Mouse (Mus musculus) forebrain, embryonic 10.5 days (tissue): ENCODE measurements at regions not wholly inside any gene's neighbourhood (a gene's known extent, or its start where the extent isn't known, plus 50 kb on each side); places are given as distances from the start of the nearest gene placed in this dataset.
A peak's percentile ranks its signal among the peaks of the same experiment; 100 is the strongest.

Source experiments
- DNase-seq: peaks from one replicate; pipeline ENCODE4 v3.0.0-alpha.2; 2017; ENCODE audit warnings: low spot score; ENCODE audit errors: extremely low spot score
- H3K27ac ChIP-seq: fragments of 300-500 bp; sonication (generic); 2 replicates; pipeline ENCODE4 v1.5.1; 2016; ENCODE audit warnings: mild to moderate bottlenecking
- H3K27me3 ChIP-seq: fragments of 300-500 bp; sonication (generic); 2 replicates; pipeline ENCODE4 v1.6.1; 2016; ENCODE audit warnings: mild to moderate bottlenecking; ENCODE audit not compliant: poor library complexity, severe bottlenecking
- H3K36me3 ChIP-seq: fragments of 300-500 bp; sonication (generic); replicated peaks from 2 replicates; pipeline ENCODE4 v1.6.1; 2016; ENCODE audit warnings: mild to moderate bottlenecking, moderate library complexity
- H3K4me1 ChIP-seq: fragments of 300-500 bp; sonication (generic); 2 replicates; pipeline ENCODE4 v1.6.1; 2016
- H3K4me3 ChIP-seq: fragments of 300-500 bp; sonication (generic); 2 replicates; pipeline ENCODE4 v1.5.1; 2016; ENCODE audit warnings: mild to moderate bottlenecking, moderate library complexity
- H3K9me3 ChIP-seq: fragments of 300-500 bp; sonication (generic); 2 replicates; pipeline ENCODE4 v1.6.1; 2016; ENCODE audit warnings: mild to moderate bottlenecking, moderate library complexity
- WGBS: fragments of 180-500 bp; shearing (Covaris S2); methylation state at CpG from one replicate; pipeline ENCODE4 v1.1.7; 2016; 5-methylcytosine and 5-hydroxymethylcytosine counted together

GRCm38 (mm10) chr12:58901931-58902330 is 109.9 kb downstream of the Sec23a start:
- Histone ChIP-seq H3K9me3 (no peaks in the 10 kb centered on the region), H3K4me1 (no peaks in the 10 kb centered on the region), H3K27me3 (no peaks in the 10 kb centered on the region), H3K36me3 (no peaks in the 10 kb centered on the region), H3K27ac (no peak overlapping the region), H3K4me3 (no peak overlapping the region)
- DNase-seq, result no peak
- 89% methylated on average over 3 of the region's 3 CpGs for WGBS

GRCm38 (mm10) chr12:58875808-58876207 is 136.0 kb downstream of the Sec23a start:
- WGBS, result 93% methylated on average over 2 of the region's 2 CpGs
- Histone ChIP-seq H3K36me3 (no peaks in the 10 kb centered on the region), H3K4me1 (peaks cover 8% of the 10 kb centered on the region), H3K27me3 (no peaks in the 10 kb centered on the region), H3K9me3 (no peaks in the 10 kb centered on the region), H3K27ac (no peak overlapping the region), H3K4me3 (no peak overlapping the region)
- DNase-seq, result no peak

DNA sequence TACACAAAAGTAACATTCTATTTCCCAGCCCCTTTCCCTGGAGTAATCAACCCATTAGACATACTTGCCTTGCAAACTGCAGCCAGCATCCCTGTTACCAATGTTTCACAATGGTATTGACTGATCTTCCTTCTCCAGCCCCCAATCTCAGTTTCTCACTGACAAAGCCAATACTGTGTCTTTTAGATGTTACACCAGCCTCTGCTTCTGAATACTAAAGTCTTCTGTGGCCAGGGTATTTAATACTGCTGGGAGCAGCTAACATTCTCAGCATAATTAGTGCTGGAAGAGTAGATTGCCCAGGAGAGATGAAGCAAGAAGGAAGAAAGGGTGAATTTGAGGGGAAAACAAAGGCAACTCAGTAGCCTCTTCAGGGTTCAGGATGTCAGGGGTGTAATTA is 139.4 kb downstream of the Sec23a start:
- Histone ChIP-seq H3K9me3 (no peaks in the 10 kb centered on the region), H3K4me1 (peaks cover 8% of the 10 kb centered on the region), H3K27me3 (no peaks in the 10 kb centered on the region), H3K36me3 (no peaks in the 10 kb centered on the region), H3K4me3 (no peak overlapping the region), H3K27ac (no peak overlapping the region)
- DNase-seq, result no peak

GRCm38 (mm10) chr12:58856498-58856897 is 155.3 kb downstream of the Sec23a start:
- no peak for DNase-seq
- no peaks in the 10 kb centered on the region for H3K27me3 ChIP-seq
- 84% methylated on average over 2 of the region's 2 CpGs for WGBS

GRCm38 (mm10) chr12:58851677-58852385 is 160.0 kb downstream of the Sec23a start:
- DNase-seq, result no peak
- Histone ChIP-seq H3K36me3 (no peaks in the 10 kb centered on the region), H3K27ac (no peak overlapping the region), H3K4me1 (no peaks in the 10 kb centered on the region), H3K4me3 (no peak overlapping the region), H3K9me3 (no peaks in the 10 kb centered on the region), H3K27me3 (no peaks in the 10 kb centered on the region)
- 85% methylated on average over 6 of the region's 6 CpGs for WGBS

More at GRCm38 (mm10) chr12:58856498-58856897, 155.3 kb downstream of the Sec23a start:
- H3K4me3 ChIP-seq, result no peak overlapping the region
- no peak overlapping the region for H3K27ac ChIP-seq
- no peaks in the 10 kb centered on the region for H3K9me3 ChIP-seq
- H3K36me3 ChIP-seq, result no peaks in the 10 kb centered on the region
- no peaks in the 10 kb centered on the region for H3K4me1 ChIP-seq

DNA sequence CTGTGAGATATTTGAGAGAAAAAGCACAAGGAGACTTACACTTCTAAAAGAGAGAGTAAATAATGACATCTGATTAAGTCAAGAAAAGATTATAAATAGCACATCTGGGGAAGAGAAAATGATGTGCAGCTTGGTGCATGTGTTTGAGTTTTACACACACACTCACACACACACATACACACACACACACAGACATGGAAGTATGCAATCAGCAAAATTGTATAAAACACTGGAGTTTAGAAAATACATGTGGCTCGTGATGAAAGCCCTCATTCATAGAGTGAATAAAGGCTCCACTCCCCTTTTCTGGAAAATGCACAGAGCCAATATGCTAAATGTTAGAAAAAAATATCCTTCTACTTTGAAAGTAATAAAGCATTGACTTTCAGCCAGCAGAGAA is 182.2 kb downstream of the Sec23a start:
- no peaks in the 10 kb centered on the region for H3K9me3 ChIP-seq
- DNase-seq, result no peak
- no peak overlapping the region for H3K4me3 ChIP-seq
- no peak overlapping the region for H3K27ac ChIP-seq
- H3K4me1 ChIP-seq, result no peaks in the 10 kb centered on the region
- H3K36me3 ChIP-seq, result no peaks in the 10 kb centered on the region
- 76% methylated on average over 1 of the region's 1 CpGs for WGBS
- H3K27me3 ChIP-seq, result no peaks in the 10 kb centered on the region

DNA sequence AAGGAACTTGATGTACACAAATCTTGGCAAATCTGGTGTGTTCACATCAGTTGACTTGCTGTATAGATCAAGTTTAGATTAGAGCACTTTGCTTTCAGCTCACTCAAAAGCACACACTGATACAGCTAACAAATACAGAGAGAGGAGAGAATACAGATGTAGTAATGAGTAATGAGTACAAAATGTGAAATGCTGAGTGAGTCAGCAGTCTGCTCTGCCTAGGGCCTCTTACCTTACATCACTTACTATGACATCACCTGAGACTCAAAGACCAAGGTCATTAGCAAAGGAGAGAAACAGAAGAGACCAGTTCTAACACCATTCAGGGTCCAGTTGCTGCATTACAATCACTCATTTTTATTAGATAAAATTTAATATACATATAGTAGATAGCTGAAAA is 184.0 kb downstream of the Sec23a start:
- H3K9me3 ChIP-seq, result no peaks in the 10 kb centered on the region
- no peaks in the 10 kb centered on the region for H3K4me1 ChIP-seq
- no peaks in the 10 kb centered on the region for H3K36me3 ChIP-seq
- H3K4me3 ChIP-seq, result no peak overlapping the region
- H3K27ac ChIP-seq, result no peak overlapping the region
- H3K27me3 ChIP-seq, result no peaks in the 10 kb centered on the region
- no peak for DNase-seq

DNA sequence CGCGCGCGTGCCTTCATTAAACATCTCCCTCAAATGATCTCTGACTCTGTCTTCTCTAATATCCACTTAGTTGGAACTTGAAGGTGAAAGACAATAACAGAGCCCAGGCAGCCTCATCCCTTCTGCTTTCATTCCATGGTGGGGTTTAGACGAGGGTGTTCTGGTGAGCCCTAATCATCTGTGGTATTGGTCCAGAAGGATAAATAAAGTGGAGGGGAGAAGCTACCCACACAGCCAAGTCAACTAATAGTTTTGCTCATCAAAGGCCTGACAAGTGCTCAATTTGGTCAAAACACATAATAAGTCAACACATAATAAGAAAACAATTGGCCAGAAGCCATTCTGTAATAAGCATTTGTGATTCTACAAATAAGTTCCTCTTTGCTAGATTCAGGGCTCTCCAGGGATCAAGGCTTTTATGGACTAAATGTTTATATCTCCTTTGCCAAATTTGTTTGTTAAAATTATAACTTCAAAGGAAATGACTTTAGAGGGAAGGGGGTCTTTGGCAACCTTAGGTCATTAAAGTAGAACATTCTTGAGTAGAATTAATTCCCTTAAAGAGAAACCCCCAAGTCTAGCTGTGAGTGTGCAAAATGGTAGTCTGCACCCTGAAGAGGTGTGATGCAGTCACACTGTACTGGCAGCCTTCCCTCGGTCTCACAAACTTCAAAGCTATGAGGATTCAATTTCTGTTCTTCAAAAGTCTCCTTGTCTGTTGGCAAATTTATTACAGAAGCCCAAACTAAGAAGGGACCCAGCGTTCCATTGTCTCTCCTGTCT is 186.5 kb downstream of the Sec23a start:
- WGBS, result 91% methylated on average over 7 of the region's 7 CpGs
- no peak for DNase-seq
- no peak overlapping the region for H3K27ac ChIP-seq

DNA sequence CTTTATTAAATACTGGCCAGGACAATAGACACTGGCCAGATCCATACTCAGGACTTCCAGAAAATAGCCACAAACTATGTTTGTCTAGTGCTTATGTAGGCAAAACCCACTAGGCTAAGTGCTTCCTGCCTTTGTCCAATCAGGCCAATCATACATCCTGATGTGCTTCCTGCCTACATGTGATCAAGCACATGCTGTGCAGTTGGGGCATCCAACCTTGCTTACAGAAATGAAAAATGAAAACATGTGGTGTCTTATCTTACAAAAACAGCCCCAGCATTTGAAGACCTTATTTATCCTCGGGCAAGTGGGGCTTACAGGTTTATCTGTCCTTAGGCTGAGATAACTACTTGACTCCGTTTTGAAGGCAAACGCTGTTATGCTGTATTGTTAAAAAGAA is 188.8 kb downstream of the Sec23a start:
- Histone ChIP-seq H3K9me3 (no peaks in the 10 kb centered on the region), H3K4me3 (no peak overlapping the region), H3K4me1 (no peaks in the 10 kb centered on the region), H3K27me3 (no peaks in the 10 kb centered on the region), H3K36me3 (no peaks in the 10 kb centered on the region), H3K27ac (no peak overlapping the region)
- WGBS, result 86% methylated on average over 3 of the region's 3 CpGs
- DNase-seq, result no peak

More for the DNA sequence above, 186.5 kb downstream of the Sec23a start:
- Histone ChIP-seq H3K27me3 (no peaks in the 10 kb centered on the region), H3K4me1 (no peaks in the 10 kb centered on the region), H3K9me3 (no peaks in the 10 kb centered on the region), H3K4me3 (no peak overlapping the region), H3K36me3 (no peaks in the 10 kb centered on the region)

GRCm38 (mm10) chr12:58804068-58804467 is 207.7 kb downstream of the Sec23a start:
- Histone ChIP-seq H3K27ac (no peak overlapping the region), H3K27me3 (no peaks in the 10 kb centered on the region), H3K9me3 (no peaks in the 10 kb centered on the region), H3K4me1 (no peaks in the 10 kb centered on the region), H3K4me3 (no peak overlapping the region), H3K36me3 (no peaks in the 10 kb centered on the region)
- DNase-seq, result no peak
- 62% methylated on average over 6 of the region's 6 CpGs for WGBS

DNA sequence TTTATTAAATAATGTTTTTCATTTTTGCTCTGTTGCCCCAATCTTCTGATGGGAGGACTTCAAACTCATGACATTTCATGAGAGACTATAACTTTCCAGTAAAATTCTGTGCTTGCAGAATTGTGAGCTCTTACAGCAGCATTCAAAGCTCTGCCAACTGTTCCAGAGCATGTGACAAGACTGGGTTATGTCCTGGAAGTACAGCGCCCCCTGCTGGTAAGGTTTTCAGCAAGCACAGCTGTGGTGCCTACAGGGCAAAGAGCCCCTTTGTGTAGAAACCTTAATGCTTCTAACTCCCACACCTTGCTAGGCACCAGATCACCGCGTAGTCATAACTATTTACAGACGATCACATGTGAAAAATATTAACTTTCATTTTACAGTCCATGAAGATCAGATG is 209.4 kb downstream of the Sec23a start:
- peak; percentile 82 for DNase-seq
- 49% methylated on average over 4 of the region's 4 CpGs for WGBS
- no peak overlapping the region for H3K4me3 ChIP-seq
- H3K4me1 ChIP-seq, result peaks cover 6% of the 10 kb centered on the region; the same call in 1 of the 2 replicates
- no peaks in the 10 kb centered on the region for H3K36me3 ChIP-seq
- H3K27me3 ChIP-seq, result no peaks in the 10 kb centered on the region
- H3K9me3 ChIP-seq, result no peaks in the 10 kb centered on the region
- no peak overlapping the region for H3K27ac ChIP-seq
